Mouse (Mus musculus) central nervous system, embryonic 11.5 days (tissue): Measurements from ENCODE around the gene Laptm5. TPM values are rescaled to one million over a fixed set of nuclear protein-coding genes. Genes with fewer than 3 reads are reported as not detected.

ENCODE experiments used
- polyA plus RNA-seq: library from polyadenylated mRNA; depleted of rRNA; stranded (reverse); fragments of >200 nt; gene quantifications from 2 replicates; pipeline ENCODE4 v1.2.3, GENCODE M21; 2012; rRNA removed

The Laptm5 gene
- 12.4 and 21.5 TPM in 2 replicates for polyA plus RNA-seq

DNA sequence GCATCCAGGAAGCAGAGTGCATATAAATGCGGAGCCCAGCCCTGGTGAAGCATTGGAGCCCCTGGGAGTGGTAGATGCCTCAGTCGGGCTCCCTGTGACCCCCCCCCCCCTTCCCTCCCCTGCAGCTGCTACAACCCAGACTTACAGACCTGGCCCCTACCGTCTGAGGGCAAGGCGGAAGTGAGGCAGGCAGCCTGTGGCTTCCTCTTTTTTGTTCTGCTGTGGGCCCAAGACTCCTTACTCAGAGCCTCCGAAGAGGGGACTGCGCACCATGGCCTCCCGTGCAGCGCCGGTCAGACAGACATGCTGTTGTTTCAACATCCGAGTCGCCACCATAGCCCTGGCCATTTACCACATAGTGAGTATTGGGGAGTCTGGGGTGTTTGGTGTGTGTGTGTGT, at the start of gene Laptm5:
Gene Laptm5 (plus strand): TSS at position 49 of the 400 bp plus-strand sequence.

DNA sequence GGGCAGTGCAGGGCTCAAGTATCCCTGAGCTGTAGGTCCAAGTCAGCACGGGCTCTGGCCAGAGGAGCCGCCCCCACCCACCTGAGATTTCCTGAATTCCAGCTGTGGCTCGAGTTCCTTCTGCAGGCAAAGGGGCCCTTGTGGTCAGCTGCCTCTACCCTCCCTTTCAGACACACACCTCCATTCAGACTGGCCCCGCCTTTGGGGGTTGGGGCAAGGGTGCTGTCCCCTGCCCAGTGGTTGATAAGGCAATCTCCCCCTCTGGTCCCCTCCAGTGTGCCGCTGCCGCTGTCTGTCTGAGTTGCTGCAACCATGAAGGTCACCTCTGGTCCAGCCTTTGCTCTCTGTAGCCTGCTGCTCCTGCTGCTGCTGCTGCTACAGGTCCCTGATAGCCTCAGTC, 31.2 kb downstream of the Laptm5 start, which contains the start of gene Matn1:
Gene Matn1 (plus strand): TSS at position 274 of the 400 bp plus-strand sequence.

Other genes starting within 250 kb of the Laptm5 start
- gene Pum1, start 249.8 kb upstream of the Laptm5 start, polyA plus RNA-seq, result 54.7 and 83.6 TPM in 2 replicates
- 25.7 and 44.8 TPM in 2 replicates for gene Sdc3, start 120.6 kb upstream of the Laptm5 start, polyA plus RNA-seq
- gene Matn1, start 31.3 kb downstream of the Laptm5 start, polyA plus RNA-seq, result 0.11 and 1.7 TPM in 2 replicates